Mouse (Mus musculus) ES-Bruce4 (cell line): Measurements from ENCODE around the gene Rnf5. TPM values are rescaled to one million over a fixed set of nuclear protein-coding genes. Genes with fewer than 3 reads are reported as not detected.

Experiments
- H3K27ac ChIP-seq: 2 replicates; pipeline ENCODE4 v1.5.1; 2012; ENCODE audit warnings: low read length, inconsistent platforms; ENCODE audit not compliant: insufficient read depth
- H3K27me3 ChIP-seq: 2 replicates; pipeline ENCODE4 v1.6.1; 2012; ENCODE audit warnings: mild to moderate bottlenecking, low read length, inconsistent platforms; ENCODE audit not compliant: control insufficient read depth, poor library complexity, insufficient read depth, severe bottlenecking
- H3K36me3 ChIP-seq: 2 replicates; pipeline ENCODE4 v1.6.1; 2012; ENCODE audit warnings: inconsistent platforms, mild to moderate bottlenecking, low read length, moderate library complexity; ENCODE audit not compliant: control insufficient read depth, poor library complexity, insufficient read depth, severe bottlenecking
- H3K4me1 ChIP-seq: one replicate; pipeline ENCODE4 v1.8.1; 2011; ENCODE audit warnings: low read length; ENCODE audit not compliant: control insufficient read depth, insufficient read depth
- H3K4me3 ChIP-seq: 2 replicates; pipeline ENCODE4 v1.5.1; 2011; ENCODE audit warnings: low read depth, mild to moderate bottlenecking, low read length
- H3K9ac ChIP-seq: 2 replicates; pipeline ENCODE4 v1.6.1; 2012; ENCODE audit warnings: low read depth, mild to moderate bottlenecking, inconsistent platforms; ENCODE audit not compliant: poor library complexity, severe bottlenecking
- H3K9me3 ChIP-seq: replicated peaks from 2 replicates; pipeline ENCODE4 v1.6.1; 2012; ENCODE audit warnings: mild to moderate bottlenecking, low read length, inconsistent platforms; ENCODE audit not compliant: control insufficient read depth, poor library complexity, insufficient read depth, severe bottlenecking
- CTCF ChIP-seq: IDR thresholded peaks from one replicate; pipeline ENCODE4 v1.8.1; 2011; ENCODE audit warnings: low read depth, low read length
- EP300 ChIP-seq: IDR thresholded peaks from 2 replicates; pipeline ENCODE4 v1.6.1; 2011; ENCODE audit warnings: low read depth, low read length; ENCODE audit not compliant: insufficient read depth
- POLR2A ChIP-seq: IDR thresholded peaks from one replicate; pipeline ENCODE4 v1.8.1; 2011; ENCODE audit warnings: low read length; ENCODE audit not compliant: insufficient read depth
- polyA plus RNA-seq: library from polyadenylated mRNA; stranded (reverse); fragments of >200 nt; gene quantifications from 2 replicates; pipeline ENCODE4 v1.2.4, GENCODE M21; 2011; ENCODE audit warnings: low read depth; ENCODE audit not compliant: missing spikeins, insufficient read depth, insufficient read length

Gene Rnf5
- polyA plus RNA-seq, 1 experiment = 75.9 TPM

DNA sequence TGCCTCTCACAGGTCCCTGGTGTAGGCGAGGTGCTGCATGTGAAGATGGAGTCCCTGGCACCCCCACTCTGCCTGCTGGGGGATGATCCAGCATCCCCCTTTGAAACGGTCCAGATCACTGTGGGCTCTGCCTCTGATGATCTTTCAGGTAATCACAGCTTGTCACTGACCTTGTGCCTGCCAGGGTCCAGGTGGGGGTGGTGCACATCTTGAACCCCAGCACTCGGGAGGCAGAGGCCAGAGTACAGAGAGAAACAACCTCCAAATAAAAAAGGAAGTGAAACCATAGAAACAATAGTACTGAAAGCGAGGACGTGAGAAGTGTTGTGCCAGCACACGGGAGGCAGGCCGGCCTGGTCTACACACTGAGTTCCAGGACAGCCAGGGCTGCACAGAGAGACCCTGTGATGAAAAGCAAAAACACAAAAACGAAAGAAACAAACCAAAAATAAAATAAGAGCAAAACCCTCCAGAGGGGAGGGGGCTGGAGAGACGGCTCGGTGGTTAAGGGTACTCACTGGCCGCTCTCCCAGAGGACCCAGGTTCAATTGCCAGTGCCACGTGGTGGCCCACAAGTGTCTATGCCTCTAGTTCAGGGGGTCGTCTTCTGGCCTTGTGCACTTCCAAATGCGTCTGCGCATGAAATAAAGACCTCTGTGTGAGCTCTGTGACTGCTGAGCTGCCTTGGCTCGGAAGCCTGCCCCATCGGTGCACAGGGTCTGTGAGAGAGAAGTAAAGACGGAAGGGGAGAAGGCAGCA, 45.8 kb upstream of the Rnf5 start:
- H3K36me3 ChIP-seq = peaks cover 9% of the 10 kb centered on the region; the same call in 1 of the 2 replicates
- H3K4me1 ChIP-seq = no peaks in the 10 kb centered on the region
- H3K27ac ChIP-seq = no peak overlapping the region
- H3K4me3 ChIP-seq = no peak overlapping the region
- no peaks in the 10 kb centered on the region for H3K9me3 ChIP-seq
- no peak for TF ChIP-seq CTCF
- no peak for TF ChIP-seq EP300
- no peak for TF ChIP-seq POLR2A
- H3K9ac ChIP-seq = no peak overlapping the region
- H3K27me3 ChIP-seq = no peaks in the 10 kb centered on the region

DNA sequence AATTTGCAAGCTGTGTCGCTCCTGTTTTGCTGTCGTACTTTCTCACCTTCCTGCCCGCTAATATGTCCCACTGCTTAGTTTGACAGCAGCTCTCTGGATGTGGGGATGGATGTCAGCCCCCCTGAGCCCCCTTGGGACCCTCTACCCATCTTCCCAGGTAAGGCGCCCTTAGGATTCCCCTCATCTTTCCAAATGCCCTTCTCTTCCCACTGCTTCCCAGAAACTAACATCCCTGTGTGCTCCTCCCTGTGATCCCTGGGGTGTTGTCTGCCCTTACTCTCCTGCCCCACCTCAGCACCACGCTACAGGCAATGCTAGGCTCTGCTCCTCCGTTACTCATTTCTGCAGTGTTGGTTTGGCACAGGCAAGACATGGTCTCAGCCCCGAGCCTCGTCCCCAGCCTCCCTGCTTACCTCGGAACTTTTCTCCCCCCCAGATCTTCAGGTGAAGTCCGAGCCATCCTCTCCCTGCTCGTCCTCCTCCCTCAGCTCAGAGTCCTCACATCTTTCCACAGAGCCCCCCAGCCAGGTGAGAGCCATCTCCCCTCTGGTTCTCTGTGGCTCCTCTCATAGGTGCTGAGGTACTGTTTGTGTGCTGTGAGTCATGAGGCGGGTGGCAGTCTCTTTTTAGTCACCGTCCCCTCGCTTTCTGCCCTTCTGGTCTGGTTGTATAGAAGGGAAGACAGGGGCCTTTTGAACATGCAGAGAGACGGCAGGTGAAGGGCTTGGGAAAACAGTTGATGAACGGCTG, 44.8 kb upstream of the Rnf5 start:
- Histone ChIP-seq H3K27me3 (no peaks in the 10 kb centered on the region), H3K36me3 (peaks cover 4% of the 10 kb centered on the region; the same call in 1 of the 2 replicates), H3K9ac (no peak overlapping the region), H3K27ac (no peak overlapping the region), H3K4me1 (no peaks in the 10 kb centered on the region), H3K9me3 (no peaks in the 10 kb centered on the region), H3K4me3 (no peak overlapping the region)
- no peak for TF ChIP-seq EP300
- no peak for TF ChIP-seq POLR2A
- no peak for TF ChIP-seq CTCF

DNA sequence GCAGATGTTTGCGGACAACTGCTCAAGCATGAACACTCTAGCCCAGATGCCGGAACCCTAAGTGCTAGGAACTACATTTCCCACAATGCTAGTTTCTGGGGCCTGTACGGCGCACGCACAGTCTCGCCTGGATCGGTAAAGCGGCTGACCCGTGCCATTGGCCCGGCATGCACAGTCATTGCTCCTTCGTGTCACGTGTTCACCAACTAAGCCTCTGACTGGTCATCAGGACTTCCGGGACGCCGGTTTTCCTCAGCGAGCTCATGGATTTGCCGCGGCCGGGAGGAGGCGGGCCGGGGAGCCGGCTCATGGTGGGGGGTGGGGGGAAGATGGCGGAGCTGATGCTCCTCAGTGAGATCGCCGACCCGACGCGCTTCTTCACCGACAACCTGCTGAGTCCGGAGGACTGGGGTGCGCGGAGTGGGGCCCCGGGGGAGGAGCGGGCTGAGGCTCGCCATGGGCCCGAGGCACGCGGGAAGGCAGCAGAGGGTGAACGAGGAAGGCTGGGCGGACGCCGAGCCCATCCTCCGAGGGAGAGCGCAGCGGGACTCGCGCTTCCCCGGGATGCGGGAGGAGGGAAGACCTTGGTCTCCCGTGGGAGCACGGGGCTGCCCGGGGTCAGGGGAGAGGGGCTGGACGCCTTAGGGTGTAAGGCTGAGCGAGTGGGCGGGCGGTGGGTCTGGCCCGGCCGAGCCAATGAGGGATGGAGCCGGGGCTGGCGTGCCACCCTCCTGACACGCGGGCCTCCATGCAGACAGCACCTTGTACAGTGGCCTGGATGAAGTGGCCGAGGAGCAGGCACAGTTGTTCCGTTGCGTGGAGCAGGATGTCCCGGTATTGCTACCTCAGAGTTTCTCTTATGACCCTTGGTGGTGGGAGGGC, 43.7 kb upstream of the Rnf5 start, which contains the start of gene Atf6b:
Gene Atf6b (plus strand): TSS at position 241 of the 882 bp plus-strand sequence.
- Histone ChIP-seq H3K9me3 (no peaks in the 10 kb centered on the region), H3K36me3 (peaks cover 4% of the 10 kb centered on the region; the same call in 1 of the 2 replicates), H3K4me1 (no peaks in the 10 kb centered on the region), H3K4me3 (peak within 1 kb of the TSS; percentile 93), H3K27me3 (no peaks in the 10 kb centered on the region), H3K9ac (peak within 1 kb of the TSS; percentile 73), H3K27ac (no peak within 1 kb of the TSS)
- TF ChIP-seq EP300 = no peak

DNA sequence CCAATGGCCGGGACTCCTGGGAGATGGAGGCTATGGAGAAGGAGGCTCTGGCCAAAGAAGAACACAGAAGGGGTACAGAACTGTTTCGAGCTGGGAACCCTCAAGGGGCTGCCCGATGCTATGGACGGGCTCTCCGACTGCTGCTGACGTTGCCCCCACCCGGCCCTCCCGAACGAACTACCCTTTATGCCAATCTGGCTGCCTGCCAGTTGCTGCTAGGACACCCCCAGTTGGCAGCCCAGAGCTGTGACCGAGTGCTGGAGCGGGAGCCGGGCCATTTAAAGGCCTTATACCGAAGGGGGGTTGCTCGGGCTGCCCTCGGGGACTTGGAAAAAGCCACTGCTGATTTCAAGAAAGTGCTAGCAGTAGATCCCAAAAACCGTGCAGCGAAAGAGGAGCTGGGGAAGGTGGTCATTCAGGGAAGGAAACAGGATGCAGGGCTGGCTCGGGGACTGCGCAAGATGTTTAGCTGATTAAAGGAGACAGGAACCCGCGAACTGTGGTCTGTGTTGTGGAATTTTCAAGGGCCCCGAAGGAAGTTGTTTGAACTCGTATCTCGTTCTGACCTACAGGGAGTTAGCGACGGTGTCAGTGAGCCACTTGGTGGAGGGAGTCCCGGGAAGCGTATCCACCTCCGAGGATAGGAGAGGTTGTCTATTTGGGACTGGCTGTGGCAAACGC, 42.5 kb upstream of the Rnf5 start:
- Histone ChIP-seq H3K4me3 (peak overlapping the region; percentile 52), H3K27ac (no peak overlapping the region), H3K36me3 (peaks cover 4% of the 10 kb centered on the region; the same call in 1 of the 2 replicates), H3K4me1 (no peaks in the 10 kb centered on the region), H3K27me3 (no peaks in the 10 kb centered on the region), H3K9ac (peak overlapping the region; percentile 49), H3K9me3 (no peaks in the 10 kb centered on the region)
- TF ChIP-seq EP300 (no peak), CTCF (no peak), POLR2A (no peak)

DNA sequence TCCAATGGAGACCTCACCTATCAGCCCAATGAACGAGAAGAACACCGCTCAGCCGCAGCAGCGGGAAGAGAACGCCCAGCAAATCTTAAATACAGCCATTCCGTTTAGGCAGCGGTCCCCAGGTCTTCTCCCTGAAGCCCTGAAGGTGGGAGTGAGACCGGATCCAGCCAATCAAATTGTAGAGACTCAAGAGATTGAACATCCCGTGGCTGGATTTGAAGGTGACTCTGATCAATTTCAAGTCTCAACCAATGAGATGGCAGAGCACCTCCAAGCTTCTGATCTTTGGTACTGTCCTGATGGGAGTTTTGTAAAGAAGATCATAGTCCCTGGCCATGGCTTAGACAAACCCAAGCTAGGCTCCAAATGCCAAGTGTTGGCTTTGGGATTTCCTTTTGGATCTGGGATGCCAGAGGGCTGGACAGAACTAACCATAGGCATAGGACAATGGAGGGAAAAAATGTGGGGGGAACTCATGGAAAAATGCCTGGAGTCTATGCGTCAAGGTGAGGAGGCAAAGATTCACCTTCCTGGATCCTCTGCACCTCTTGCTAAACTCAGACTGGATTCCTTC, 41.9 kb upstream of the Rnf5 start:
- H3K4me3 ChIP-seq = peak overlapping the region; percentile 98
- peak overlapping the region; percentile 49 for H3K9ac ChIP-seq
- TF ChIP-seq EP300 (no peak), CTCF (no peak), POLR2A (no peak)
- no peaks in the 10 kb centered on the region for H3K9me3 ChIP-seq
- no peak overlapping the region for H3K27ac ChIP-seq
- no peaks in the 10 kb centered on the region for H3K27me3 ChIP-seq
- peaks cover 4% of the 10 kb centered on the region; the same call in 1 of the 2 replicates for H3K36me3 ChIP-seq
- no peaks in the 10 kb centered on the region for H3K4me1 ChIP-seq
